Mouse (Mus musculus) layer of hippocampus, adult 8-10 months (tissue): ENCODE results near the gene Usp22. TPM values are rescaled to one million over a fixed set of nuclear protein-coding genes. Genes with fewer than 3 reads are reported as not detected.
"Not testable (repeated sequence)": the region's sequence is repeated elsewhere in the genome, so short reads cannot be mapped to it uniquely, and the experiment has no call there.

Source experiments
- DNase-seq, 2 experiments: peaks; one replicate each; pipeline ENCODE4 v3.0.0; 2022; ENCODE audit warnings: low spot score in 2 of 2
- total RNA-seq, 4 experiments: library from RNA; stranded (reverse); gene quantifications; 2 replicates each; pipeline ENCODE4 v1.2.4; 2022

Usp22 gene
- total RNA-seq, 4 experiments from 2014 or later, result 195 to 218 (median 201) TPM

DNA sequence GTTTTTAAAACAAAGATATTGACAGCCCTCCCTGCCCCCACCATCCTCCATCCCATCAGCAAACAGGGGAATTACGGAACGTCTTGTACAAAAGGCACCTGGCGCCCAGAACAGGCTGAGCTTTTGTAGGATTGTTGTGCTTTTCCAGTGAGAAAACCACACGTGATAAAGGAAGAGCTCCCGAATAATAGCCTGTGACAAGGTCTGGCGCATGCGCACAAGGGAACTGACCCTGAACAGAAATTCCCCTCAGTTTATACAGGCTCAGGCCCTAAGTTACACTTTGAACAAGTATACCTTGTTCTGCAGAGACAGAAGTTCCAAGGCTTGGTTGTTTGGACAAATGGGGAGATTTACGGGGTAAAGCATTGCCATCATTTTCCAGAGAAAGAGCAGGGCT lies 29.3 kb downstream of the Usp22 start:
- DNase-seq, result no peak

DNA sequence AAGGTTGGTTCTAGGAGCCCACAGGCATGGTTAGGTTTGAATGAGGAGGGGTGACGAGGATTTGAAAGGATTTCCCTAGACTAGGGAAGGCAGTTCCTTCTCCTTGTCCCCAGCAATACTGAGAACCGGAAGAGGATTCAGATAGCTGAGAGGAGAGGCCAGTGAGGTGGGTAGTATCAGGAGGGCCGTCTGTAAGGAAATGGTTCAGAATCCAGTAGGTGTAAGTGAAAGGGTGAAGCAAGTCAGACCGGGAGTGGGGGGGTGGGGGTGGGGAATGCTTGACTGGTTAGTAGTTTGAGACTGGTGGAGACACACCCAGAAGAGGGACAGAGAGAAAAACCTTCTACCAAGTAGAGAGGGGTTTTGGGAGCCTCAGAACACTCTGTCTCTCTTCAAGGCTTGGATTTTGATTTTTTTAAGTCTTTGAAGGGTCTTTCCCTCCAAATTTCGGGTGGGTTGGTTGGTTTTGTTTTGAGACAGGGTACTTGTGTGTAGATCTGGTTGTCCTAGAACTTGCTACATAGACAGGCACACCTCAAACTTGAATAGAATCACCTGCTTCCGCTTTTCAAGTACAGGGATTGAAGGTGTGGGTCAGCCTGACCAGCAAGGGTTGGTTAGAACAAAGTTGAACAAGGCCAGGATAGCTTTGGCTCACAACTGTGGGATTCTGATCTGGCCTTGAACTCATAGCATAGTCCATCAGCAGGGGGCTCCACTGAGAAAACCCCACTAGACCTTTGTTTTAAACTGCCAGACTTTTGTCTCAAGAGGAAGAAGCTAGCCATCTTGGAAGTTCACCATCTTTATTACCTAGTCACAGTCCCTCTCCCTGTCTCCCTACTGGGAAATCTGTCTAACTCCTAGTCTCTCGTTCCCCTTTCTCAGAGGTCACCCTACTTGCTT lies 31.0 kb downstream of the Usp22 start:
- DNase-seq, result no peak

- no peak for DNase-seq
Measured at GRCm38 (mm10) chr11:61142941-61143530, 31.8 kb downstream of the Usp22 start.

DNA sequence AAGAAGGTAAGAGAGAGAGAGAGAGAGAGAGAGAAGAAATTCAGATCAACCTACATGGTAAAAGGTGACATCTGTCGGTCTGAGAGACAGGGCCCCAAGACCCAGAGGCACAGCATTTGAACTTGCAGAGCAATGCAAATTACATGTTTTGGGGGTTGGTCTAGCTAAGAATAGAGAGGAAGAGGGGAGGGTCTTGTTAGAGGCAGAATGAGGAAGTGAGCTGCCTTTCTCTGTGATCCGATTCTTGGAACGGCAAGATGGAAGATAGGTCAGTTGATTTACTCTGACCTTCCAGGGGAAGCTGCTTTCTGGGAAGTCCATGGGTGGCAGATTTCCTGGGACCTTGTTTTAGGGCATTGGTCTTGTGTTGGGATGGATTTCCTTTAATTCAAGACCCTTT lies 32.6 kb downstream of the Usp22 start:
- DNase-seq, result no peak

DNA sequence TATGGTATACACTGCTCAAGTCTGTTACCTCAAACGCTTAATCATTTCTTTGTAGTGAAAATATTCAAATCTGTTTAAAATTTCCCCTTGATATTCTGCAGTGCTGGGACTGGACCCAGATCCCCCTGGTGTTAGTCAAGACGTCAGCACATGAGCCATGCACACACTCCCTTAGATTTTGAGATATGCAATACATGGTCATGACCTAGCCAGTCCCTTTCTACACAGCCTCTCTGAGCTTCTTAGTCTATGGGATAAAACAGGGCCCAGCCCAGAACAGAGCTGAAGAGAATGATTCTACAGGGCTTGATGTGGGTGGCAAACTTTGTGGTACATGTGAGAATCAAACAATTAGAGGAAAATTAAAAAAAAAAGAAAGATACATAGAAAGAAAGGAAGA lies 33.2 kb downstream of the Usp22 start:
- DNase-seq, result no peak

DNA sequence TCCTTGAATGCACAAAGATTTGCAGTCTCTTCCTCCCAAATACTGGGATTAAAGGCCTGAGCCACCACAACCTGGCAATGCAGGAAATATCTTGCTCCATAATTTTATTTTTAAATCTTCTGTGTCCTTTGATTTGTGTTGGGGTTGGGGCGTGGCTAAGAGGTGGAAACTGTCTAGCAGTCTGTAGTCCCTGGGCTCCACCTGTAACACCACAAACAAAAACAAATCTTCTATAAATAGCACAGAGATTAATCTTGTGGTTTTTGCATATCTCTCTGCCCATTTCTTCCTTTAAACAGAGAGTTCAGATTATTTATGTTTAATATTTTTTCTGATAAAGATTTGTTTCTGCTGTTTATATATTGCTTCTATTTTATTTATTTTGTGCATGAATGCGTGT lies 41.9 kb downstream of the Usp22 start:
- no peak for DNase-seq

DNA sequence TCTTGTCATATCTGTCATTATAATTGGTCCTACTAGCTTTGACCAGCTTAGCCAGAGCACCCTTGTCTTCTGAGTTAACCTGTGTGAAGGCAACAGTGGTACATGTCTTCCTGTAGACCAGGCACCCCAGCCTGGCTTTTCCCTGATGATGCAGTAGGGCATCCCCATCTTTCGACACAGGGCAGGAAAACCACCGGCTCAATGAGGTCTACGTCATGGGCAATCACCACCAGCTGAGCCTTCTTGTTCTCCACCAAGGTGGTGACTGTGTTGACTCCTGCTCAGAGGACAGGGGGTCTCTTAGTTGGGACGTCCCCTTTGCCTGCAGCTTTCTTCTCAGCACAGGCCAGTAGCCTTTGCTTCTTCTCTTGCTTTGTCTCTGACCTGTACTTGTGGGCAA lies 44.2 kb downstream of the Usp22 start:
- DNase-seq, result not testable (repeated sequence)

- no peak for DNase-seq
Measured at GRCm38 (mm10) chr11:61129305-61129704, 45.5 kb downstream of the Usp22 start.

GRCm38 (mm10) chr11:61127421-61128055 lies 47.3 kb downstream of the Usp22 start:
- no peak for DNase-seq

GRCm38 (mm10) chr11:61126606-61127355 lies 48.1 kb downstream of the Usp22 start, which contains the start of gene Tnfrsf13b:
TSS of gene Tnfrsf13b (plus strand) at chr11:61126755.
- DNase-seq, result no peak

- no peak for DNase-seq
Measured at GRCm38 (mm10) chr11:61125970-61126369, 48.9 kb downstream of the Usp22 start.

DNA sequence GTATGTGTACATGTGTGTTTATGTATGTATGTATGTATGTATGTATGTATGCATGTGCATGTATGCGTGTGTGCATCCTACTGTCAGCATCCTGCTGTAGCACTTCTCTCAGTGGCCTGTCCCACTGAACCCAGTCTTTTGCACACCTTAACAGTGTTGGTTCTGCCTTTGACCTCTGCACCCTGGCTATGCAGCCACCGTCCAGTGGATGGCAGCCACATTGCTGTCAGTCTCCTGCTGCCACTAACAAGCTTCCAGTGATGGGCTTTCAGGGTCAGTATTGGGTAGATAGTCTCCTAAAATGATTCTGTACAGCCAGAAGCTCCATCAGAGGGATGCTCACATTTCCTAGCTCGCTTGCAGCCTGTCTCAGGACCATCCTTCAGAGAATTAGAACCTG lies 51.0 kb downstream of the Usp22 start:
- DNase-seq, result no peak

DNA sequence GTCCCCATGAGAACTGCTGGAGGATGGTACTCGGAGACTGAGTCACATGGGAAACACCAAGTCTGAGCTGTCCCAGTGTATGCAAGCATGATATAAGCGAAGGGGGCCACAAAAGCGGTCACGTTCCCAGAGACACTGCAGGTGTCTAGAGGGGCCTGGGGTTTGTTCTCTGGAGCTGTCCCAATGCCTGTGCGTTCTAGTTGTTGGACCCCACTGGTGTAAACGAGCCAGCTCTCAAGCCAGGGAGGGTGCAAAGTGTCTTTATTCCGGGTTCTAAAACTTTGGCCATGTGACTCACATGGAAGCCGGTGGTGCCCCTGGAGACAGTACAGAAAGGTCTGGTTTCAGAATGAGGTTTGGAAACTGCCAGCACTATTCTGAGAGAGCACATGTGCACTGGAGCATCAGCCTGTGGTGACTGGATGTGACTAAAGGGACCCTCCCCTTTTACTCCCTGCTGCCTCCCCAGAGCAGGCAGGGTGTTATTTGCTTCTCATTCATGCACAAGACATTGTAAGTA lies 52.0 kb downstream of the Usp22 start:
- no peak for DNase-seq

DNA sequence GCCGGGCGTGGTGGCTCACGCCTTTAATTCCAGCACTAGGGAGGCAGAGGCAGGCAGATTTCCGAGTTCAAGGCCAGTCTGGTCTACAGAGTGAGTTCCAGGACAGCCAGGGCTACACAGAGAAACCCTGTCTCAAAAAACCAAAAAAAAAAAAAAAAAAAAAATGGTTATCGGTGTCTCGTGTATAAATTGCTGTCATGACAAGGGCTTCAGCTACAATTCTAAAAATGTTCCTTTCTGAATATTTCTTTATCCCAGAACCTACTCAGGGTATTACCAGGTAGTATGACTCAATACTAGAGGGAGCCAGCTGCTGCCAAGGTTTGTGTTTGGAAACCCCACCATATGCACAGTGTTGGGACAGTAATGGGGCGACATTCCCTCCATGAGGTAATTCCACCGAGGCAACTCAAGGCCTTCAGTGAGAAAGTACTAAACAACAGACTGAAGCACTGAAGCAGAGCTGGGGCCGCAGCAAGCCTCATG lies 52.5 kb downstream of the Usp22 start:
- DNase-seq, result no peak

DNA sequence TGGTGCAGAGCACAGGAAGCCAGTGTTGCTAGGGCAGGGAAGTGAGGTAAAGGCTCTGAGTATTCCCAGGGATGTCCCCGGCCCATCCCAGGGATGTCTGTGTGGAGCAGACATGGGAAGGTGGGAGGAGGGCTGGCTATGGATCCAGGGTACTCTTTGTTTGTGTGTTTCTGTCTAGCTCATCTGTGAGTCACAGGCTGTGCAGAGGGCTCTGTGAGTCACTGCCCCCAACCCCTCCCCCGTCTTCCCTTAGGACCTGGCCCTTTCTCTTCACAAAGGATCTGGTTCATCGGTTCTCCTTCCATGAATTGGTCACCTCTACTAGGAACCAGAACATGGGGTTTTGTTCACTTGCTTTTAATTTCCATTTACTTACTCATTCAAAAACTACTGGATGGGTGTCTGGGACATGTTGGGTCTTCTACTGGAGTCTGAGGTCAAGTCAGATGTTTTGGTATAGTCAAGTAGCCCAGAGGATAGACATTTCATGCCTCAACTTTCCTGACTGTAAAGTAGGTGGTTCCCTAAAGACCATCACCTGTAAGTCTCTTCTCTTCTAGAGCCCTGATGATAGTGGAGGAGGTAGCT lies 54.8 kb downstream of the Usp22 start:
- DNase-seq, result no peak

GRCm38 (mm10) chr11:61116226-61116625 lies 58.6 kb downstream of the Usp22 start:
- DNase-seq, result no peak

DNA sequence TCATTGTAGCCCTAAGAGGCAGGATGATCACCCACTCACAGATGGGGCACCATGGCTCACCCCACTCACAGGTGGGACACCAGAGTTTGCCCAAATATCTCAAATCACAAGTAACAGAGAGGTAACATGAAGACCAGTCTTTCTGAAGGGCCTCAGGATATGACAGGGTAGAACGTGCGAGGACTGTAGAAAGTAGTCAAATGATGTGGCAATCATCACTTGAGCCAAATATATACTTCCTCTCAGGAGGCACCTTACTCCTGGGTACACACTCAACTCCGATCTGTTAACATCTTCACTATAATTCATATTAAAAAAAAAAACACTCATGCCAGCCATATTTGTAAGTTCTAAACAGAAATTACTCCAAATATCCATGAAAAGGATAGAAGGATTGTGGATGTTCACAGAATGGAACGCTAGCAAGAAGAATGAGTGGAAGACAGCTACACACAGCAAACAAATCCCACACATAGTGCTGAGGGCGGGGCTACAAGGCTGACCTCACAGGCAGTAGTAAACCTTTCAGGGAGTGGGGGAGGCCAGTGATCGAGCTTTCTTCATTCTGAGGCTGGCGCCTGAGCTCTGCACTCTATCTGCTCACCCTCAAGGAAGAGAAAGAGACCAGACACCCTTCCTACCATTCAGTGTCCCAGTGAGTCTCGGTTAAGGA lies 62.4 kb downstream of the Usp22 start:
- DNase-seq, result no peak

DNA sequence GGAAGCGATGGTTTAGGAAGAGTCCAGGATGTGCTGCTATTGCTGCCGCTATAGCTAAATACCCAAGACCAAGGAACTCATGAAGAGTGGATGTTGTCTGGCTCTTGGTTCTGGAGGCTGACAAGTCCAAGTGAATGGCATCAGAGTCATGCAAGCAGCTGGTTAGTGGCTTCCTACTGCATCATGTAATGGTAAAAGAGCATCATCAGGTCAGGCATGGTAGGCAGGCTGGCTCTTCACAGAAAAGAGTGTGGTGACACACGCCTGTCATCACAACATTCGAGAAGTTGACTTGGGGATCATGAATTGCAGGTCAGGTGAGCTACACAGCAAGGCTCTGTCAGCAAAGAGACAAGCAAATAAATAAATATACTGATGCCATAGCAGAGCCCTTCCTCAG lies 63.4 kb downstream of the Usp22 start:
- no peak for DNase-seq

DNA sequence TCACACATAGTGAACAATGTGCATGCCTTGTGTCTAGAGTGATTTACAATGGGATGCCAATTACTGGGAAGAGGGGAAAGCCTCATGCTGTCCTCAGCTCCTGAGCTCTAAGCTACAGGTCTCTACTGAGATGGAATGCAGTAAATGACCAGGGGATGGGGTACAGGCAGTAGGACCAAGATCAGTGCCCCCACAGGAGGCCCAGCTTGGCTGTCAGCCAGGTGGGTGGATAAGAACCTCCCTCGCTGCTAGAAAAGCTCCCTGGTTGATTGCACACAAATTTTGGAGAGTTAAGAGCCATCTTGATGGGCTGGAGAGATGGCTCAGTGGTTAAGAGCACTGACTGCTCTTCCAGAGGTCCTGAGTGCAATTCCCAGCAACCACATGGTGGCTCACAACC lies 63.9 kb downstream of the Usp22 start:
- DNase-seq, result no peak

GRCm38 (mm10) chr11:61110113-61110512 lies 64.7 kb downstream of the Usp22 start:
- no peak for DNase-seq
